Mouse (Mus musculus) brown adipose tissue, adult 24 weeks (tissue): ENCODE results near the gene Crtc2. TPM values are rescaled to one million over a fixed set of nuclear protein-coding genes. Genes with fewer than 3 reads are reported as not detected.
A peak's percentile ranks its signal among the peaks of the same experiment; 100 is the strongest.
"Not testable (repeated sequence)": the region's sequence is repeated elsewhere in the genome, so short reads cannot be mapped to it uniquely, and the experiment has no call there.

Experiments used
- H3K27ac ChIP-seq: fragments of 200-500 bp; replicated peaks from 2 replicates; pipeline ENCODE4 v1.5.1; 2012; ENCODE audit warnings: low read depth, mild to moderate bottlenecking, low read length
- H3K4me1 ChIP-seq: fragments of 200-500 bp; 2 replicates; pipeline ENCODE4 v1.6.1; 2012; ENCODE audit warnings: low read length, mixed read lengths; ENCODE audit not compliant: control insufficient read depth, insufficient read depth, insufficient read length
- H3K4me3 ChIP-seq: fragments of 200-500 bp; 2 replicates; pipeline ENCODE4 v1.5.1; 2012; ENCODE audit warnings: low read depth, mild to moderate bottlenecking, low read length, moderate library complexity; ENCODE audit not compliant: insufficient read depth
- polyA plus RNA-seq: library from polyadenylated mRNA; stranded (reverse); fragments of >200 nt; gene quantifications from 2 replicates; pipeline ENCODE4 v1.2.4, GENCODE M21; 2012; ENCODE audit not compliant: missing spikeins, insufficient read depth, insufficient read length

Crtc2 gene
- polyA plus RNA-seq, 1 experiment, result 25.7 TPM

DNA sequence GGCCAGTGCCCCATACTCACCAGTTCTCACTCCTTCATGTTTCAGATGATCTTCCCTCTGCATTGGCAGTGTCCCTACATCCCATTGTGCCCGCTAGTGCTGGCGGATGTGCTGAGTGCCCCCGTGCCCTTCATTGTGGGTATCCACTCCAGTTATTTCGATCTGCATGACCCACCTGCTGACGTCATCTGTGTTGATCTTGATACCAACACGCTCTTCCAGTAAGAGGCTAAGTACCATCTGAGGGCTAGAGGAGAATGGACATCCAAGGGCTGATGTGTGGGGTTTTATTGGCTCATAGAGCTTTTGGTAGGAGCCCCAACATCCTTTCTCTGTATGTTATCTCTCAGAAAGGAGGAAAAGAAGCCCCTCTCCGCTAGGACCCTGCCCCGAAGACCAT lies 16.8 kb downstream of the Crtc2 start:
- no peak overlapping the region for H3K27ac ChIP-seq
- H3K4me1 ChIP-seq, result peaks cover 3% of the 10 kb centered on the region
- no peak overlapping the region for H3K4me3 ChIP-seq

DNA sequence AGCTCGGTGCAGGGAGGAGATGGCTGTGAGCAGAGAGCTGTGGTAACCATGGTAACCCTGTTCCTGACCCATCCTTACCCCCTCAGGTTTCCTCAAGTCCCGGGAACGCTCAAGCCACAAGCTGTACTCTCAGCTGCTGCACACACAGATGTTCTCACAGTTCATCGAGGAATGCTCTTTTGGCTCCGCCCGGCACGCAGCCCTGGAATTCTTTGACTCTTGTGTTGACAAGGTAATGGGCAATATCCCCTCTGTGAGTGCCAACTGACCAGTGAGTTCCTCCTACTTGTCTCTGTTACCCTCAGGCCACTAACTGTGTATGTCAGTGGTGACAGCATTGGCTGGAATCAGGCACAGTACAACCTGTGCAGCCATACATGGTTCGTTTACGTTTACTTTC lies 18.2 kb downstream of the Crtc2 start:
- H3K4me3 ChIP-seq, result no peak overlapping the region
- H3K4me1 ChIP-seq, result no peaks in the 10 kb centered on the region; the same call in 1 of the 2 replicates
- no peak overlapping the region for H3K27ac ChIP-seq

GRCm38 (mm10) chr3:90273855-90274254 lies 19.9 kb downstream of the Crtc2 start:
- H3K4me3 ChIP-seq, result no peak overlapping the region

DNA sequence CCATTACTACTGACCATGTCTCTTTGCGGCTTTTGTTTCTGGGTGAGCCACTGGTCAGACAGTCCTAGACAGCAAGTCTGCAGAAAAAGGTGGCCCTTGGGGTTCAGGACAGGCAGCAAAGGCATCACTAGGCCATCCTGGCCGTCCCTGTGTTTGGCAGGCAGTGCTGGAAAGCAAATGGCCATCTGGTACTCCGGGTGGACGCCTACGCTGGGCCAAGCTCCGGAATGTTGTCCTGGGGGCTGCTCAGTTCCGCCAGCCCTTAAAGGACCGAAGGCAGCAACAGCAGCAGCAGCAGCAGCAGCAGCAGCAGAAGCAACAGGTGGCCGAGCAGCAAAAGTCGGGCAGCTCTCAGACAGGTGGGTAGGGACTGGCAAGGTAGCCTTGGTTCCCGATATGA lies 21.3 kb downstream of the Crtc2 start:
- Histone ChIP-seq H3K27ac (no peak overlapping the region), H3K4me3 (no peak overlapping the region), H3K4me1 (no peaks in the 10 kb centered on the region)

More at GRCm38 (mm10) chr3:90273855-90274254, 19.9 kb downstream of the Crtc2 start:
- no peak overlapping the region for H3K27ac ChIP-seq
- no peaks in the 10 kb centered on the region for H3K4me1 ChIP-seq

DNA sequence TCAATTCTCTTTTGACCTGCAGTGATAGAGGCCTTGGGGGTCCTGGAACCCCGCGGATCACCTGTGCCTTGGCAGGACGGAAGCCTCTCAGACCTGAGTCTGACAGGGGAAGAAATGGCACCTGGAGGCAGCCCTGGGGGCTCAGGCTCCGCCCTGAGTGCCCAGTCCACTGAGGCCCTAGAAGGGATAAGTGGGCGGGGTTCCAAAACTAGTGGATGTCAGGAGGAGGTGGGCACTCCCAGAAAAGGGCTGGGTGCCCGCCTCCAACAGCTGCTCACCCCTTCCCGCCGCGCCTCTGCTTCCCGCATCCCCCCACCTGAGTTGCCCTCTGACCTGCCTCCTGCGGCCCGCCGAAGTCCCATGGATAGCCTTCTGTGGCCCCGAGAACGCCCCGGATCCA lies 22.9 kb downstream of the Crtc2 start:
- no peaks in the 10 kb centered on the region for H3K4me1 ChIP-seq
- no peak overlapping the region for H3K4me3 ChIP-seq
- no peak overlapping the region for H3K27ac ChIP-seq

DNA sequence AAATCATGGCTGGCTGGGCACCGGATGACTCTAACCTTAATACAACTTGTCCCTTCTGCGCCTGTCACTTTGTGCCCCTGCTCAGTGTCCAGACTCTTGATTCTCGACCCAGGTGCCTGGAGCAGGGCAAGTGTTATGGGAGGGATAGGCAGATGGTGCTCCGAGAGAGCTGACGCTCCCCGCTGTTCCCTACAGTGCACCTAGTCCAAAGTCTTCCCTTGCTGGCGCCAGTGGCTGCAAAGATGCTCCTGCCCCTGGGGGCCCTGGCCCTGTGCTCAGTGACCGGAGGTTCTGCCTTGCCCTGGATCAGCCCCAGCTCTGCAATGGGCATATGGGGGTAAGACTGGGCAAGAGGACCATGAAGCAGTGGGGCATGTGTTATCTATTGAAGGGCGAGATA lies 23.8 kb downstream of the Crtc2 start:
- Histone ChIP-seq H3K27ac (no peak overlapping the region), H3K4me3 (no peak overlapping the region), H3K4me1 (no peaks in the 10 kb centered on the region)

- Histone ChIP-seq H3K27ac (no peak overlapping the region), H3K4me1 (no peaks in the 10 kb centered on the region), H3K4me3 (no peak overlapping the region)
These were observed 24.2 kb downstream of the Crtc2 start for GRCm38 (mm10) chr3:90278211-90278610.

DNA sequence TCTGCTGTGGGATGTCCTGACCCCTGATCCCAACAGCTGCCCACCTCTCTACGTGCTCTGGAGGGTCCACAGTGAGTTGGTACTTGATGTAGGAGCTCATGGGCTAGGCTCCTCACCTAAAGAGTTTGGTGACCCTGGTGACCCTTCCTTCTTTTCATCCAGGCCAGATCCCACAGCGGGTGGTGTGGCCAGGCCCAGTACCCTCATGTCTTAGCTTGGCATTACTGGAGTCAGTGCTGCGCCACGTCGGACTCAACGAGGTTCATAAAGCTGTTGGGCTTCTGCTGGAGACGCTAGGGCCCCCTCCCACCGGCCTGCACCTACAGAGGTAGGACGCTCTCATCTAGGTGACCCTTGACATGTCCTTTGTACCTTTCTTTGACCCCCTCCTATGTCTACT lies 25.3 kb downstream of the Crtc2 start:
- H3K4me1 ChIP-seq, result no peaks in the 10 kb centered on the region
- no peak overlapping the region for H3K4me3 ChIP-seq
- H3K27ac ChIP-seq, result no peak overlapping the region

GRCm38 (mm10) chr3:90279743-90280142 lies 25.8 kb downstream of the Crtc2 start:
- Histone ChIP-seq H3K27ac (no peak overlapping the region), H3K4me1 (no peaks in the 10 kb centered on the region), H3K4me3 (no peak overlapping the region)

DNA sequence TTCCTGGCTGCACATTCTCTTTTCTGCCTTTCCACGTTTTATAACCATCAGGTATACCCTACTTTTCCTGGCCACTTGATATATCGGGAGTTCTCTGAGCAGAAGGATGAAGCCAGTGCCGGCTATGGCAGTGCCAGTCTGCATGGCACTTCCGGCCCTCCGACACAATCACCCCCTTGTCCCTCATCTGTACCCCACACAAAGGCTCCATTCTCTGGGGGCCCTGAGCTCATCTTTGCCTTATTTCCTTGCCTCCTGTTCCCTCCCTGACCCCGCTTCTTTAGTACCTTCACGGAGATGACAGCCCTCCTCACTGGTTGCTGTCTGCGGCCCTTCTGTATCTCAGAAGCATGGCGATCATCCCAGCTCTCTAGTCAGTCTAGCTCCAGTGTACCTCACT lies 26.7 kb downstream of the Crtc2 start:
- Histone ChIP-seq H3K27ac (no peak overlapping the region), H3K4me1 (no peaks in the 10 kb centered on the region), H3K4me3 (no peak overlapping the region)

GRCm38 (mm10) chr3:90284150-90284549 lies 30.2 kb downstream of the Crtc2 start:
- Histone ChIP-seq H3K4me3 (no peak overlapping the region), H3K4me1 (no peaks in the 10 kb centered on the region), H3K27ac (no peak overlapping the region)

- not testable (repeated sequence) for H3K27ac ChIP-seq, H3K4me1 ChIP-seq, H3K4me3 ChIP-seq
These were observed 35.4 kb downstream of the Crtc2 start for GRCm38 (mm10) chr3:90289403-90289802.

GRCm38 (mm10) chr3:90290602-90291001 lies 36.6 kb downstream of the Crtc2 start:
- Histone ChIP-seq H3K4me3 (no peak overlapping the region), H3K27ac (no peak overlapping the region), H3K4me1 (peaks cover 3% of the 10 kb centered on the region; the same call in 1 of the 2 replicates)

DNA sequence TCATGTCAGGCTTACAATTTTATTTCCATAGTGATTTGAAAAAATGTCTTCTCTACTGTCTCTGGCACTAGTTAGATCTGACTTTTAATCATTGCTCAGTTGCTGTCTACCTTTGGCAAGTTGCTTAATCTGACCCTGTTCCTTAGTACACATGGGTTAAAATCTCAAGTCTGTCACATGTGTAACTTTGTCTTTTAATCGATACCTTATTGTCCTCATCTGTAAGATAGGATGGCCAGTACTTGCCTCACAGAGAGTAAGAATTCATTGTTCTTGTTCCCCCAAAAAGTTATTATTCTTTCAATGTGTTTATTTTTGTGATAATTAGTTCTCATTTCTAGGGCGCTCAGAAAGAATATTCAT lies 38.0 kb downstream of the Crtc2 start:
- Histone ChIP-seq H3K27ac (peak overlapping the region; percentile 92), H3K4me3 (peak overlapping the region; percentile 83), H3K4me1 (peaks cover 3% of the 10 kb centered on the region; the same call in 1 of the 2 replicates)

GRCm38 (mm10) chr3:90292345-90293275 lies 38.6 kb downstream of the Crtc2 start, which contains the start of gene Gatad2b:
Gene Gatad2b, plus strand, starts transcription at chr3:90293178.
- peaks cover 3% of the 10 kb centered on the region; the same call in 1 of the 2 replicates for H3K4me1 ChIP-seq
- H3K27ac ChIP-seq, result peak within 1 kb of the TSS; percentile 92
- H3K4me3 ChIP-seq, result peak within 1 kb of the TSS; percentile 83
